Mouse (Mus musculus) cerebellum, adult (tissue): Measurements from ENCODE around the gene Btbd35f12.
"Not testable (repeated sequence)": the region's sequence is repeated elsewhere in the genome, so short reads cannot be mapped to it uniquely, and the experiment has no call there.

Experiments used
- ATAC-seq: cut with Nextera tagmentation; 2 replicates; pipeline ENCODE4 v1.9.2; 2017; ENCODE audit warnings: mild to moderate bottlenecking, moderate library complexity, mixed read lengths; ENCODE audit not compliant: insufficient number of reproducible peaks, low FRiP score, low TSS enrichment

Btbd35f12 gene

DNA sequence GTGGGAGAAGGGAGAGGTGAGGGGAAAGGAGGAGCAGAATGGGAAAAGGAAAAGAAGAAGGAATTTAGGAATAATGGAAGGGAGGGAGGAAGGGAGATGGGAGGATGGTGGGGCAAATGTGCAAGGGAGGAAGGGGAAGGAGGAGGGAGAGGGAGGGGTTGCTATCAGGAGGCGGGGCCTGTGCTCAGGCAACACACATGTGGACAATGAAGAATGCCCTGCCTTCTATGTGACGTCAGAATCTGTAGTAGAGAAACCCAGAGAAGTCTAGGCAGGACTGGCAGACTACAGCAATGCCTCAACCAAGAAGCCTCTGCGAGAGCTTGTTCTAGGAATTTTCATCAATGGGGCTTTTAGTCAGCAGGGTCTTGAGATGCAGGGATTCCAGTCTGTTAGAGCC is at the start of gene Btbd35f12:
TSS of gene Btbd35f12 (plus strand) at position 301 of the 400 bp plus-strand sequence.
- not testable (repeated sequence) for ATAC-seq

DNA sequence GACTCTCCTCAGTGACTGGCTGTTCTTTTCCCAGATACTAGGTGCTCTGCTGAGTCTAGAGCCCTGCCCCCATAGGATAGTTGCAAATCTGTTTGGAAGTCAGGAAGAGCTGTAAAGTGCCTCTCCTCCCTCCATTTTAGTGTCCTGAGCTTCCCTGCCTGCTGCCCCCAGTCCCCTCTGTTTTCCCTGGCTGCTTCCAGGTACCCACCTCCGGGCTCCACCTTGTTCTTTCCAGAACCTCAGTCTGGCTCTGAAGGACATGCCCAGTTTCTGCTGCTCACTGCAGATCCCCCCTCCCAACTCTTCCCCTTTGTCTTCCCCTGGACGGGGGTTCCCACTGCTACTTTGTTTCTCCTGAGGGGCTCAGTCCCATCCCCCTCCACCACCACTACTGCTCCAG is 40.1 kb downstream of the Btbd35f12 start:
- ATAC-seq: not testable (repeated sequence)
